Mouse (Mus musculus): ENCODE data around the gene Dcps. TPM values are rescaled to one million over a fixed set of nuclear protein-coding genes. Genes with fewer than 3 reads are reported as not detected.

Dcps gene
- polyA plus RNA-seq, 1 experiment, result 30.2 TPM

DNA sequence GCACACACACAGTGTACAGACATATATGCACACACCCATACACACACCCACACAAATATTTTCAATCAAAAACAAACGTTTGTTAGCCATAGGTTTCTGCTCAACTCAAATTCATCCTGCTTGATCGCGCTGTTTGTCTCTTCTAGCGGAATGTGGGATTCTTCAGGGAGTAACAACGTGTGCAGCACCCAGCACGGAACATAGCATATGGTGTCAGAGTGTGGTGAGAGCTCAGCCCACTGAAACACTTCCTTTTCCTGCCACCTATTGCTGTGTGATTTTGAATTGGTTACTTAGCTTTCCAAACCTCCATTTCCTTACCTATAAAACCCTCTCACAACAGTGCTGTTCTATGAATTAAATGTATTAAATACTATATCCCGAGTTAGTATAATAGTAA, 5.8 kb downstream of the Dcps start:
- 90% methylated on average over 7 of the region's 7 CpGs for WGBS
- Histone ChIP-seq H3K27ac (ENCODE audit: insufficient read depth, low read length) (no peak overlapping the region), H3K4me3 (replicated peaks; ENCODE audit: insufficient read depth, low read depth, low read length) (no peak overlapping the region), H3K27me3 (ENCODE audit: control insufficient read depth, insufficient read depth, low read length) (no peaks in the 10 kb centered on the region), H3K4me1 (ENCODE audit: control insufficient read depth, insufficient read depth, low read length) (no peaks in the 10 kb centered on the region)
- DNase-seq, result no peak
- no peak for TF ChIP-seq CTCF (IDR thresholded peaks at IDR 0.05; ENCODE audit: borderline replicate concordance, insufficient read depth, low read depth, low read length)
- no peak for TF ChIP-seq POLR2A (IDR thresholded peaks at IDR 0.05; ENCODE audit: borderline replicate concordance, insufficient read depth, low read length)

DNA sequence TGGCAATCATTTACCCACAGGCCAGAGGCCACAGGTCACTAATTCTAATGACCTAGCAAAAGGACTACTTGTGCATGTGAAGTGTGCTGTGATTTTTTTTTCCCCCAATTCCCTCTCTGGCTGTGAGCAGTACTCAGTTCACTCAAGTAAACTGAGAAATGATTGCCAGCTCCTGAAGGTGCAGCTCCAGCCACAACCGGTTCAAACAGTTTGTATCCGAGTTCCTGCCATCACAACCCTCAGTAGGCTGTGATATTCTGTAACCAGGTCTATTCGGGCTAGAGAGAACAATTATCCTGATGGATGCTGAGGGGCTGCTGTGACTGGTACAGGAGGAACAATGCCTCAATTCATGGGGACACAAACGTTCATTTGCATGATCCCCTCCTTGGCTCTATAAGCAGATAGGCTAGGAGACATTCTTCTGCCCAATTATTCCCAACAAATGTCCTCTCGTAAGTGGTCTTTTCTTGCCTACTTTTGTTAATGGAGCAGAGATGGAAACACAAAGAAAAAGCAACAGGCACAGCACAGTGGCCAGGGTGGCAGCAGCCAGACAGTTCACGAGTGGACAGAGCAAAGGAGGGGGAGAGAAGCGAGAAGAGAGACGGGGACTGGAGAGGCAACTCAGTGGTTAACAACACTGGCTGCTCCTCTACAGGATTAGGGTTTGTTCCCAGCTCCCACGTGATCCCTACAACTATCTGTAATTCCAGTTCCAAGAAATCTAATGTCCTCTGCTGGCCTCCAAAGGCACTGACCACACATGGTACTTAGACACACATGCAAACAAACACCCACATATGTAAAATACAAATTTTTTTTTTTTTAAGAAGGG, 8.8 kb downstream of the Dcps start:
- H3K27me3 ChIP-seq (ENCODE audit: control insufficient read depth, insufficient read depth, low read length), result no peaks in the 10 kb centered on the region
- DNase-seq, result no peak
- TF ChIP-seq POLR2A (IDR thresholded peaks at IDR 0.05; ENCODE audit: borderline replicate concordance, insufficient read depth, low read length), result no peak
- TF ChIP-seq CTCF (IDR thresholded peaks at IDR 0.05; ENCODE audit: borderline replicate concordance, insufficient read depth, low read depth, low read length), result no peak
- H3K4me1 ChIP-seq (ENCODE audit: control insufficient read depth, insufficient read depth, low read length), result peaks cover 14% of the 10 kb centered on the region
- no peak overlapping the region for H3K4me3 ChIP-seq (replicated peaks; ENCODE audit: insufficient read depth, low read depth, low read length)
- 53% methylated on average over 9 of the region's 9 CpGs for WGBS
- H3K27ac ChIP-seq (ENCODE audit: insufficient read depth, low read length), result no peak overlapping the region

DNA sequence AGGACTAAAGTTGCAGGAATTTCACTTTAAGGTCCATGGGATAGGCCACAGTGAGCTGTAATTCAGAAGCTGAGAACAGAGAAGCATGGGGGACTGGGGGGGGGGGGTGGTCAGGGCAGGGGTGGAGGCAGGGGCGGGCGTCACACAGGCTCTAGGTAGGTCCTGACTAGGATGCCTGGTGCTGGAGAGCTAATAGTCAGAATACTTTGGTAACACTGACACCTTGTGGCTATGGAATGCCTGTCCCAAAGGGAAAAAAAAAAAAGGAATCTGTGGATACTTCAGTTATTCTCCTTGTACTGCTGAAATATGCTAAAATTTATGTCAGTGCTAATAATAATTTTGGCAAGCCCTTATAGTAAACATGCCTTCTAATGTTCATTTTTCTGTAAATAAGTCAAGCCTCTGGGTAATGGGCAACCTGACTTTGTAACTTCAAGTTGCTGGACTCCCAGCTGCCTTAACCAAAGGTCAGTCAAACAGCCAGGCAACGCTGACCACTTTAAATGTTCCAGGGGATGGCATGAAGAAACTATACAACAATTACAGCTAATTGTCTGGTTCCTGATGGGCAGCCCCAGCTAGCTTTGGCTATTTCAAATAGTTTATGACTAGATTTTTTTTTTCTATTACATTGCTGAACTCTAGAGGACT, 9.6 kb downstream of the Dcps start:
- DNase-seq, result peak in 1 of 2 experiments; percentile 55
- WGBS, result 30% methylated on average over 3 of the region's 3 CpGs
- Histone ChIP-seq H3K27ac (ENCODE audit: insufficient read depth, low read length) (no peak overlapping the region), H3K4me3 (replicated peaks; ENCODE audit: insufficient read depth, low read depth, low read length) (no peak overlapping the region), H3K4me1 (ENCODE audit: control insufficient read depth, insufficient read depth, low read length) (peaks cover 14% of the 10 kb centered on the region), H3K27me3 (ENCODE audit: control insufficient read depth, insufficient read depth, low read length) (no peaks in the 10 kb centered on the region)
- no peak for TF ChIP-seq POLR2A (IDR thresholded peaks at IDR 0.05; ENCODE audit: borderline replicate concordance, insufficient read depth, low read length)
- TF ChIP-seq CTCF (IDR thresholded peaks at IDR 0.05; ENCODE audit: borderline replicate concordance, insufficient read depth, low read depth, low read length), result peak; percentile 50; the same call in 1 of the 2 replicates

DNA sequence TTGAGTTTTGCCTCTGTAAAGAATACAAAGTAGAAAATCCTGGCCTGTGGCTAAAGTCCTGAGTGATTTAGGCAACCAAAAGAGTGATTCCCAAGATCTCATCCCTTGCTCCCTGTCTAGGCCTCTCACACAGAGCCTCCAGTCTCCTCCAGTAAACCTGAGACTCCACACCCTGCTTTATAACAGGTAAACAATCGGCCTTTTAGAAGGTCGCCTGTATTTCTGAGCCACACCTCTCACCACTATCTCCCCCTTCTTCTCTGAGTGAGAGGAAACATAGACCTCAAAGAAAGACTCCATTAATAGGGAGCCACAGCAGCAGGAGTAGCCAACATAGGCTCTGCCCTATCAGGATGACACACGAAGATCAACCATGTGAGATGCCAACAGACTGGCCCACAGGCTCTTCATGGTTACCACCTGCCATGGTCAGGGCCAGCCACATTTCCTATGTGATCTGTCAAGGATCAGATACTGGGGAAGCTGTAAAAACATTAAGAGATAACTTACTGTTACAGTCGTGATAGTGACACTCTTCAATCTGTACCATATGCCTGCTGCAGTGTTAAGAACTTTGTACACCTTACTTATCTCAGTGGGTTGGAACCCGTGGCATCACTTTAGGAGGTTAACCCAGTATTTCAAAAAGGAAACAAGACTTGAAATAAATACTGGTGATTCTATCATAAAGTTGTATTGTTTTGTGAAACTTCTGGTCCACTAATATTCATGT, 11.6 kb downstream of the Dcps start:
- Histone ChIP-seq H3K27me3 (ENCODE audit: control insufficient read depth, insufficient read depth, low read length) (no peaks in the 10 kb centered on the region), H3K4me3 (replicated peaks; ENCODE audit: insufficient read depth, low read depth, low read length) (no peak overlapping the region), H3K27ac (ENCODE audit: insufficient read depth, low read length) (no peak overlapping the region), H3K4me1 (ENCODE audit: control insufficient read depth, insufficient read depth, low read length) (peaks cover 14% of the 10 kb centered on the region)
- no peak for TF ChIP-seq POLR2A (IDR thresholded peaks at IDR 0.05; ENCODE audit: borderline replicate concordance, insufficient read depth, low read length)
- no peak for TF ChIP-seq CTCF (IDR thresholded peaks at IDR 0.05; ENCODE audit: borderline replicate concordance, insufficient read depth, low read depth, low read length)
- no peak for DNase-seq
- 97% methylated on average over 5 of the region's 5 CpGs for WGBS

DNA sequence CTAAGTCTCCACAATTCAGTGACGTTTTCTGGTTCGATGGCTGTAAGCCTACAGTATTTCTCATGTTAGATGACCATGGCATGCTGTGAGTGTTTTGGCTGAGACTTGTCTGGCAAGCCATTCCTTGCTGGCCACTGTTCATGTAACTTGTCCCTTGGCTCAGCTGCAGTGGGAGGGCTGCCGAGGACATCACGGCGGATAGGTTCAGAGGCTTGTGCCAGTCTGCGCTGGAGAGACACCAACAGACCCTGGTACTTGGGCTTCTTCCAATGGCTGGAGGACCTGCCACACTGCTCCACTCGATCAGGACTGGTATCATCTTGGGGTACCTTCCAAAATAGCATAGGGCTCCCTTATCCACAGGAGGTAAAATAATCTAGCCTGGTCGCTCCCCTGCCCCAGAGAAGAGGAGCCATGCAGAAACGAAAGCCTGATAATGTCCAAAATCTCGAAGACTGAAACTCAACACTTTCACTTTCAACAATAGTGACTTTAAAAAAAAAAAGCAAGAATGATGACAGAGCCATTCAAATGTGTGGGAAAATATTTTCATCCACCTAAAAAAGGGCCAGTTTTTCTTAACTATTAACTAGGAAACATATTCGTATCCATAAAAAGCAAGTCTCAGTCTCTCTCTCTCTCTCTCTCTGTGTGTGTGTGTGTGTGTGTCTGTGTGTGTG, 12.7 kb downstream of the Dcps start:
- 14% methylated on average over 11 of the region's 11 CpGs for WGBS
- H3K4me3 ChIP-seq (replicated peaks; ENCODE audit: insufficient read depth, low read depth, low read length), result peak overlapping the region; percentile 15
- TF ChIP-seq CTCF (IDR thresholded peaks at IDR 0.05; ENCODE audit: borderline replicate concordance, insufficient read depth, low read depth, low read length), result no peak
- TF ChIP-seq POLR2A (IDR thresholded peaks at IDR 0.05; ENCODE audit: borderline replicate concordance, insufficient read depth, low read length), result no peak
- no peaks in the 10 kb centered on the region for H3K27me3 ChIP-seq (ENCODE audit: control insufficient read depth, insufficient read depth, low read length)
- peaks cover 14% of the 10 kb centered on the region for H3K4me1 ChIP-seq (ENCODE audit: control insufficient read depth, insufficient read depth, low read length)
- peak; percentile 84 to 88 for DNase-seq
- no peak overlapping the region for H3K27ac ChIP-seq (ENCODE audit: insufficient read depth, low read length)

DNA sequence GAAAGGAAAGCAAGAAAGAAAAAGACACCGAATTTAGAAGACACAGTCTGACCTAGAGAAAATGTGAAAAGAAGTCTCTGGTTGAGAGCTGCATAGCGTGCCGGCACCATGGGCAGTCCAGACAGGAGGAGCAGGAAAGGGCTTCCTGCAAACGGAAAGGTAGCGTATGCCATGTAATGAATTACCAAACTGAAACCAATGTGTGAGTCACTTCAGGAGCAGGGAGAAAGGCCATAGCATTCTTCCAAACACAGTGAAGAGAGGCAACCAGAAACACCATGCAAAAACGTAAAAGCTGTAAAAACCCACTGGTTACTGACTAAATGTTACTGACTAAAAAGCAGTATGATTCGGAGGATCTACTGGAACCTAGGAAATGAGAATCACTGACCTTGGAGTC, 14.1 kb downstream of the Dcps start:
- Histone ChIP-seq H3K4me3 (replicated peaks; ENCODE audit: insufficient read depth, low read depth, low read length) (no peak overlapping the region), H3K27me3 (ENCODE audit: control insufficient read depth, insufficient read depth, low read length) (no peaks in the 10 kb centered on the region), H3K4me1 (ENCODE audit: control insufficient read depth, insufficient read depth, low read length) (peaks cover 14% of the 10 kb centered on the region), H3K27ac (ENCODE audit: insufficient read depth, low read length) (no peak overlapping the region)
- TF ChIP-seq CTCF (IDR thresholded peaks at IDR 0.05; ENCODE audit: borderline replicate concordance, insufficient read depth, low read depth, low read length), result no peak
- TF ChIP-seq POLR2A (IDR thresholded peaks at IDR 0.05; ENCODE audit: borderline replicate concordance, insufficient read depth, low read length), result no peak
- DNase-seq, result no peak
- WGBS, result 84% methylated on average over 7 of the region's 7 CpGs

DNA sequence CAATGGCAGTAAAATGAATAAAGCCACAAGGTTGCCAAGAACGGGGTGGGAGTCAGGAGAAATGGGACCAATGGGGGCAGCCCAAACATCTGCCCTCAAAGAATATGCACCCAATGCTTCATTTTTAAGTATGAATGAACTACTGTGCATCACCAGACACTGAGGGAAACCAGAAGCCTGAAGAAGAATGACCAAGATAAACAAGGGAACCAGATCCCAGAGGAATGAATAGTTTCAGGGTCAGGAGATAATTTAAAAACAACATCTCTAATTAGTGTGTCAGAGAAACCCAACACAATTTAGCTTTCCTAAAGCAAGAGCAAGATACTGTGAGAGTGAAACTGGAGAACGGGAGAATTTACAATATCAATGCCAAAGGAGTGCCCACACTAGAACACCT, 15.2 kb downstream of the Dcps start:
- no peak for DNase-seq
- 93% methylated on average over 2 of the region's 2 CpGs for WGBS
- Histone ChIP-seq H3K4me1 (ENCODE audit: control insufficient read depth, insufficient read depth, low read length) (peaks cover 14% of the 10 kb centered on the region), H3K27me3 (ENCODE audit: control insufficient read depth, insufficient read depth, low read length) (no peaks in the 10 kb centered on the region), H3K27ac (ENCODE audit: insufficient read depth, low read length) (no peak overlapping the region), H3K4me3 (replicated peaks; ENCODE audit: insufficient read depth, low read depth, low read length) (no peak overlapping the region)
- TF ChIP-seq CTCF (IDR thresholded peaks at IDR 0.05; ENCODE audit: borderline replicate concordance, insufficient read depth, low read depth, low read length), result no peak
- no peak for TF ChIP-seq POLR2A (IDR thresholded peaks at IDR 0.05; ENCODE audit: borderline replicate concordance, insufficient read depth, low read length)
